Mouse (Mus musculus): Measurements from ENCODE around the gene C2cd3. TPM values are rescaled to one million over a fixed set of nuclear protein-coding genes. Genes with fewer than 3 reads are reported as not detected.

Gene C2cd3
- polyA plus RNA-seq, 1 experiment from 2014 or later: 25.7 TPM

- DNase-seq (ENCODE audit: low spot score) (no peak), ATAC-seq (no peak)
- H3K27ac ChIP-seq (ENCODE audit: low read depth, low read length): no peak overlapping the region
- H3K27me3 ChIP-seq (replicated peaks; ENCODE audit: control insufficient read depth, insufficient read depth, low read length): no peaks in the 10 kb centered on the region
- H3K4me3 ChIP-seq (ENCODE audit: low read depth, low read length): no peak overlapping the region
- H3K4me2 ChIP-seq (ENCODE audit: low read length): no peak overlapping the region
- peaks cover 71% of the 10 kb centered on the region for H3K36me3 ChIP-seq (ENCODE audit: control insufficient read depth, insufficient read depth, low read length)
- H3K4me1 ChIP-seq (ENCODE audit: control insufficient read depth, insufficient read depth, low read length): no peaks in the 10 kb centered on the region
- no peak overlapping the region for H3K9ac ChIP-seq (ENCODE audit: low read length)
- 92% methylated on average over 8 of the region's 8 CpGs for WGBS
- no peaks in the 10 kb centered on the region for H3K9me3 ChIP-seq (replicated peaks; ENCODE audit: control insufficient read depth, low read length)
These were observed 18.1 kb downstream of the C2cd3 start for GRCm38 (mm10) chr7:100390166-100390565.

- Histone ChIP-seq H3K27ac (ENCODE audit: low read depth, low read length) (no peak overlapping the region), H3K9me3 (replicated peaks; ENCODE audit: control insufficient read depth, low read length) (no peaks in the 10 kb centered on the region), H3K4me2 (ENCODE audit: low read length) (no peak overlapping the region), H3K27me3 (replicated peaks; ENCODE audit: control insufficient read depth, insufficient read depth, low read length) (no peaks in the 10 kb centered on the region), H3K36me3 (ENCODE audit: control insufficient read depth, insufficient read depth, low read length) (peaks cover 87% of the 10 kb centered on the region), H3K4me1 (ENCODE audit: control insufficient read depth, insufficient read depth, low read length) (no peaks in the 10 kb centered on the region), H3K4me3 (ENCODE audit: low read depth, low read length) (no peak overlapping the region), H3K9ac (ENCODE audit: low read length) (no peak overlapping the region)
- peak; percentile 9 for DNase-seq (ENCODE audit: low spot score)
- WGBS: 85% methylated on average over 2 of the region's 2 CpGs
- no peak for ATAC-seq
These were observed 20.2 kb downstream of the C2cd3 start for GRCm38 (mm10) chr7:100392265-100392664.

GRCm38 (mm10) chr7:100399231-100399913 is 27.3 kb downstream of the C2cd3 start:
- ATAC-seq (no peak), DNase-seq (ENCODE audit: low spot score) (peak; percentile 63)
- H3K4me1 ChIP-seq (ENCODE audit: control insufficient read depth, insufficient read depth, low read length): no peaks in the 10 kb centered on the region
- H3K9me3 ChIP-seq (replicated peaks; ENCODE audit: control insufficient read depth, low read length): no peaks in the 10 kb centered on the region
- peaks cover 67% of the 10 kb centered on the region for H3K36me3 ChIP-seq (ENCODE audit: control insufficient read depth, insufficient read depth, low read length)
- H3K4me3 ChIP-seq (ENCODE audit: low read depth, low read length): no peak overlapping the region
- no peak overlapping the region for H3K9ac ChIP-seq (ENCODE audit: low read length)
- no peaks in the 10 kb centered on the region for H3K27me3 ChIP-seq (replicated peaks; ENCODE audit: control insufficient read depth, insufficient read depth, low read length)
- H3K4me2 ChIP-seq (ENCODE audit: low read length): no peak overlapping the region
- no peak overlapping the region for H3K27ac ChIP-seq (ENCODE audit: low read depth, low read length)
- 59% methylated on average over 8 of the region's 8 CpGs for WGBS

- H3K9me3 ChIP-seq (replicated peaks; ENCODE audit: control insufficient read depth, low read length): no peaks in the 10 kb centered on the region
- no peak for ATAC-seq
- H3K4me3 ChIP-seq (ENCODE audit: low read depth, low read length): no peak overlapping the region
- H3K27me3 ChIP-seq (replicated peaks; ENCODE audit: control insufficient read depth, insufficient read depth, low read length): no peaks in the 10 kb centered on the region
- no peaks in the 10 kb centered on the region for H3K4me1 ChIP-seq (ENCODE audit: control insufficient read depth, insufficient read depth, low read length)
- H3K4me2 ChIP-seq (ENCODE audit: low read length): no peak overlapping the region
- WGBS: 74% methylated on average over 4 of the region's 4 CpGs
- no peak for DNase-seq (ENCODE audit: low spot score)
- H3K27ac ChIP-seq (ENCODE audit: low read depth, low read length): no peak overlapping the region
- peaks cover 68% of the 10 kb centered on the region for H3K36me3 ChIP-seq (ENCODE audit: control insufficient read depth, insufficient read depth, low read length)
- H3K9ac ChIP-seq (ENCODE audit: low read length): no peak overlapping the region
These were observed 29.0 kb downstream of the C2cd3 start for GRCm38 (mm10) chr7:100400899-100401539.

- peaks cover 65% of the 10 kb centered on the region for H3K36me3 ChIP-seq (ENCODE audit: control insufficient read depth, insufficient read depth, low read length)
- no peaks in the 10 kb centered on the region for H3K9me3 ChIP-seq (replicated peaks; ENCODE audit: control insufficient read depth, low read length)
- H3K27me3 ChIP-seq (replicated peaks; ENCODE audit: control insufficient read depth, insufficient read depth, low read length): no peaks in the 10 kb centered on the region
- no peak overlapping the region for H3K9ac ChIP-seq (ENCODE audit: low read length)
- 31% methylated on average over 4 of the region's 4 CpGs for WGBS
- no peaks in the 10 kb centered on the region for H3K4me1 ChIP-seq (ENCODE audit: control insufficient read depth, insufficient read depth, low read length)
- no peak overlapping the region for H3K4me2 ChIP-seq (ENCODE audit: low read length)
- no peak overlapping the region for H3K4me3 ChIP-seq (ENCODE audit: low read depth, low read length)
- ATAC-seq (peak; percentile 76), DNase-seq (ENCODE audit: low spot score) (peak; percentile 82)
- H3K27ac ChIP-seq (ENCODE audit: low read depth, low read length): no peak overlapping the region
These were observed 30.7 kb downstream of the C2cd3 start for GRCm38 (mm10) chr7:100402715-100403114.

GRCm38 (mm10) chr7:100407677-100408076 is 35.6 kb downstream of the C2cd3 start:
- Histone ChIP-seq H3K27ac (ENCODE audit: low read depth, low read length) (no peak overlapping the region), H3K9ac (ENCODE audit: low read length) (no peak overlapping the region), H3K9me3 (replicated peaks; ENCODE audit: control insufficient read depth, low read length) (no peaks in the 10 kb centered on the region), H3K27me3 (replicated peaks; ENCODE audit: control insufficient read depth, insufficient read depth, low read length) (no peaks in the 10 kb centered on the region), H3K4me1 (ENCODE audit: control insufficient read depth, insufficient read depth, low read length) (no peaks in the 10 kb centered on the region), H3K4me2 (ENCODE audit: low read length) (no peak overlapping the region), H3K36me3 (ENCODE audit: control insufficient read depth, insufficient read depth, low read length) (peaks cover 86% of the 10 kb centered on the region), H3K4me3 (ENCODE audit: low read depth, low read length) (no peak overlapping the region)
- WGBS: 97% methylated on average over 5 of the region's 5 CpGs
- ATAC-seq (no peak), DNase-seq (ENCODE audit: low spot score) (no peak)

- Histone ChIP-seq H3K4me1 (ENCODE audit: control insufficient read depth, insufficient read depth, low read length) (no peaks in the 10 kb centered on the region), H3K4me3 (ENCODE audit: low read depth, low read length) (no peak overlapping the region), H3K9me3 (replicated peaks; ENCODE audit: control insufficient read depth, low read length) (no peaks in the 10 kb centered on the region), H3K36me3 (ENCODE audit: control insufficient read depth, insufficient read depth, low read length) (peaks cover 87% of the 10 kb centered on the region), H3K27me3 (replicated peaks; ENCODE audit: control insufficient read depth, insufficient read depth, low read length) (no peaks in the 10 kb centered on the region), H3K9ac (ENCODE audit: low read length) (no peak overlapping the region), H3K4me2 (ENCODE audit: low read length) (no peak overlapping the region), H3K27ac (ENCODE audit: low read depth, low read length) (no peak overlapping the region)
- DNase-seq (ENCODE audit: low spot score): no peak
- 97% methylated on average over 4 of the region's 4 CpGs for WGBS
- ATAC-seq: no peak
These were observed 36.7 kb downstream of the C2cd3 start for GRCm38 (mm10) chr7:100408684-100409083.

GRCm38 (mm10) chr7:100425795-100426194 is 53.8 kb downstream of the C2cd3 start:
- ATAC-seq (no peak), DNase-seq (ENCODE audit: low spot score) (no peak)
- 58% methylated on average over 3 of the region's 3 CpGs for WGBS
- Histone ChIP-seq H3K36me3 (ENCODE audit: control insufficient read depth, insufficient read depth, low read length) (peaks cover 76% of the 10 kb centered on the region), H3K9me3 (replicated peaks; ENCODE audit: control insufficient read depth, low read length) (no peaks in the 10 kb centered on the region), H3K4me3 (ENCODE audit: low read depth, low read length) (no peak overlapping the region), H3K27ac (ENCODE audit: low read depth, low read length) (no peak overlapping the region), H3K4me2 (ENCODE audit: low read length) (no peak overlapping the region), H3K9ac (ENCODE audit: low read length) (no peak overlapping the region), H3K4me1 (ENCODE audit: control insufficient read depth, insufficient read depth, low read length) (no peaks in the 10 kb centered on the region), H3K27me3 (replicated peaks; ENCODE audit: control insufficient read depth, insufficient read depth, low read length) (no peaks in the 10 kb centered on the region)

- Histone ChIP-seq H3K27ac (ENCODE audit: low read depth, low read length) (no peak overlapping the region), H3K36me3 (ENCODE audit: control insufficient read depth, insufficient read depth, low read length) (peaks cover 89% of the 10 kb centered on the region), H3K27me3 (replicated peaks; ENCODE audit: control insufficient read depth, insufficient read depth, low read length) (no peaks in the 10 kb centered on the region), H3K4me1 (ENCODE audit: control insufficient read depth, insufficient read depth, low read length) (no peaks in the 10 kb centered on the region), H3K4me3 (ENCODE audit: low read depth, low read length) (no peak overlapping the region), H3K4me2 (ENCODE audit: low read length) (no peak overlapping the region), H3K9ac (ENCODE audit: low read length) (no peak overlapping the region), H3K9me3 (replicated peaks; ENCODE audit: control insufficient read depth, low read length) (no peaks in the 10 kb centered on the region)
- ATAC-seq (no peak), DNase-seq (ENCODE audit: low spot score) (peak; percentile 68)
- WGBS: 75% methylated on average over 3 of the region's 3 CpGs
These were observed 57.1 kb downstream of the C2cd3 start for GRCm38 (mm10) chr7:100429102-100429501.
